Mouse (Mus musculus) limb, embryonic 15.5 days (tissue): ENCODE results near the gene Dcxr. TPM values are rescaled to one million over a fixed set of nuclear protein-coding genes. Genes with fewer than 3 reads are reported as not detected.

Experiments
- ATAC-seq: fragments of 200-750 bp; cut with Nextera tagmentation; 2 replicates; pipeline ENCODE4 v1.8.0; 2017; ENCODE audit warnings: low read depth, moderate TSS enrichment; ENCODE audit not compliant: insufficient number of reproducible peaks, low FRiP score, low TSS enrichment
- H3K27ac ChIP-seq: fragments of 300-500 bp; sonication (generic); 2 replicates; pipeline ENCODE4 v1.5.1; 2015; ENCODE audit warnings: moderate library complexity, mild to moderate bottlenecking, inconsistent platforms
- H3K27me3 ChIP-seq: fragments of 300-500 bp; sonication (generic); 2 replicates; pipeline ENCODE4 v1.6.1; 2015; ENCODE audit warnings: inconsistent platforms
- H3K36me3 ChIP-seq: fragments of 300-500 bp; sonication (generic); 2 replicates; pipeline ENCODE4 v1.6.1; 2015; ENCODE audit warnings: inconsistent platforms
- H3K4me1 ChIP-seq: fragments of 300-500 bp; sonication (generic); 2 replicates; pipeline ENCODE4 v1.6.1; 2015; ENCODE audit warnings: inconsistent platforms
- H3K4me2 ChIP-seq: fragments of 300-500 bp; sonication (generic); 2 replicates; pipeline ENCODE4 v1.6.1; 2015; ENCODE audit warnings: mild to moderate bottlenecking, inconsistent platforms
- H3K4me3 ChIP-seq: fragments of 300-500 bp; sonication (generic); 2 replicates; pipeline ENCODE4 v1.5.1; 2015; ENCODE audit warnings: mild to moderate bottlenecking, inconsistent platforms
- H3K9ac ChIP-seq: fragments of 300-500 bp; sonication (generic); 2 replicates; pipeline ENCODE4 v1.6.1; 2015; ENCODE audit warnings: inconsistent platforms
- H3K9me3 ChIP-seq: fragments of 300-500 bp; sonication (generic); 2 replicates; pipeline ENCODE4 v1.6.1; 2016; ENCODE audit warnings: inconsistent platforms
- WGBS: fragments of 180-500 bp; shearing (Covaris S2); methylation state at CpG from one replicate; pipeline ENCODE4 v1.1.7; 2015; 5-methylcytosine and 5-hydroxymethylcytosine counted together
- polyA plus RNA-seq: library from polyadenylated mRNA; unstranded; fragments of >200 nt; fragmentation: Nextera tagmentation; extraction: Ambion mirVana; gene quantifications from 2 replicates; pipeline ENCODE4 v1.2.1, GENCODE M21; 2015

The Dcxr gene
- polyA plus RNA-seq, 1 experiment from 2014 or later, result 18.2 TPM

DNA sequence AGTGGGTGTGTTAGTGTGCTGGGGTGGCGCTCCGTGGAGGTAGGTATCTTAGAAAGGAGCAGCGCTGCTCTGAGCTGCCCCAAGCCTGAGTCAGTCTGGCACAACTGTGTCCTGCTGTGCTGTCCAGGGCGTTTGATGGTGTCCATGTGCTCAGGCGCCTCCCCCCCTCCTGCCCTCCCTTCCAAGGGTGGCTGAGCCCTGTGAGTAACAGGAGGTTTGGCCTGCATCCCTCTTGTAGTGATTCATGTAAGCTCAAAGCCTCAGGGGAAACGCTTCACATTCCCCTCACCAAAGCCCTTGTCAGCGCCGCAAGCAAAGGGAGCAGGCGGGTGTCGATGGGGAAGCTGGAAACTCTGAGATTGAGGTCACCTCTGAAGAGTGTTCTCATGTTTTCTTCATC lies 29.3 kb downstream of the Dcxr start:
- Histone ChIP-seq H3K4me1 (peaks cover 30% of the 10 kb centered on the region), H3K36me3 (peaks cover 42% of the 10 kb centered on the region), H3K9me3 (no peaks in the 10 kb centered on the region), H3K4me3 (no peak overlapping the region), H3K9ac (no peak overlapping the region), H3K27me3 (no peaks in the 10 kb centered on the region), H3K4me2 (no peak overlapping the region), H3K27ac (no peak overlapping the region)
- 34% methylated on average over 10 of the region's 10 CpGs for WGBS
- ATAC-seq, result no peak

DNA sequence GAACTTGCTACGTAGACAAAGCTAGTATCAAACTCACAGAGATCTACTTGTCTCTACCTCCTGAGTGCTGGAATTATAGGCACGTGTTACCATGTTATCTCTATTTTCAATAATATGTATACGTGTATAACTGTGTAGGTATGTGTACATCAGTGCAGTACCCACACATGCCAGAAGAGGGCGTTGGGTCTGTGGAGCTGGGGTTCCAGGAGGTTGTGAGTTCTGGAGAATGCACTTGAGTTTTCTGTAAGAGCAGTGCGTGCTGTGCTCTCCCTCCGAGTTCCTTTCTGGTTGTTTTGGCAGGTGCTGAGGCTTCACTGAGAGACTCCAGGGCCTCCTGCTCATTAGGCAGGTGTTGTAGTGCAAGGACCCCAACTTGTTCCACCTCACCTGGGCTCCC lies 30.5 kb downstream of the Dcxr start:
- H3K4me1 ChIP-seq, result peaks cover 30% of the 10 kb centered on the region
- no peak for ATAC-seq
- H3K27me3 ChIP-seq, result no peaks in the 10 kb centered on the region
- no peaks in the 10 kb centered on the region for H3K9me3 ChIP-seq
- H3K36me3 ChIP-seq, result peaks cover 35% of the 10 kb centered on the region
- H3K9ac ChIP-seq, result no peak overlapping the region
- H3K4me3 ChIP-seq, result no peak overlapping the region
- no peak overlapping the region for H3K27ac ChIP-seq
- 88% methylated on average over 6 of the region's 6 CpGs for WGBS
- no peak overlapping the region for H3K4me2 ChIP-seq

DNA sequence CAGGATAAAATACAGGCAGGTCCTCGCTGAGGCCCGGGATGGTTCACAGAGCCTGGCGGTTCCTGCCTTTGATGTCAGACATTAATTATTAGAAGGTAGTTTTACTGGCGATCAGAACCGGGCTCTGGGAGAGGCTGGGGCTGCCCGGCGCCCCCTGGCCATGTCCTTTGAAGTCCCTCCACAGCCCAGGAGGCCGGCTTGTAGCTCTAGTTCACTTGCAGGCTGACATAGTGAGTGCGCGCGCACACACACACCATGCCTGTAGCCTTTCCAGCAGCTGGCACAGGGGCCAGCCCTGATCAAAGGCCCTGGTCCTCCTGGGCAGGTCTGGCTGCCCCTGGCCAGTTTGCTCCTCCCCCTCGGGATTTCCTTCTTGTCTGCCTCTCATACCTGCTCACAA lies 31.4 kb downstream of the Dcxr start:
- Histone ChIP-seq H3K9ac (no peak overlapping the region), H3K9me3 (no peaks in the 10 kb centered on the region), H3K27me3 (no peaks in the 10 kb centered on the region), H3K4me1 (peaks cover 30% of the 10 kb centered on the region), H3K4me2 (no peak overlapping the region), H3K36me3 (peaks cover 34% of the 10 kb centered on the region), H3K27ac (peak overlapping the region; percentile 57; the same call in 1 of the 2 replicates), H3K4me3 (no peak overlapping the region)
- peak; percentile 7; the same call in 1 of the 2 replicates for ATAC-seq
- 20% methylated on average over 12 of the region's 12 CpGs for WGBS

DNA sequence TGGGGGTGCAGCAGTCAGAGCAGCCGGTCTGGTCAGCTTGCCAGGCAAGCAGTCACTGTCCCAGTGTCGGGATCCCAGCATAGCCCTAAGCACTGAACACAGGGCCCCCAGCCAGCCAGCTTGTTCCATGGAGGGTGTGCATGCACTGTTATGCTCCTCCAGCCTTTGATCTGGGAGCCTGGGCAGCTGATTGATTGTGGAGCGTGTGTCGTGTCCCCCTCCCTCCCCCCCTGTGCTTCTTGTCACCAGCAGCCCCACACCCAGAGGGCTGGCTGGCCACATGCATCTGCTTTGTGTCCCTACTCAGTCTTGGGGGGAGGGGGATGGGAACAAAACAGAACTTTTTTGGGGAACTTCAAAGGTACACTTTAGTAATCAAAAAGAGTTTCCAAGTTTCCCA lies 31.9 kb downstream of the Dcxr start:
- H3K9ac ChIP-seq, result no peak overlapping the region
- no peak overlapping the region for H3K4me2 ChIP-seq
- no peaks in the 10 kb centered on the region for H3K27me3 ChIP-seq
- H3K9me3 ChIP-seq, result no peaks in the 10 kb centered on the region
- peak overlapping the region; percentile 57 for H3K27ac ChIP-seq
- H3K4me1 ChIP-seq, result peaks cover 30% of the 10 kb centered on the region
- peak; percentile 35; the same call in 1 of the 2 replicates for ATAC-seq
- no peak overlapping the region for H3K4me3 ChIP-seq
- WGBS, result 13% methylated on average over 4 of the region's 4 CpGs
- H3K36me3 ChIP-seq, result peaks cover 39% of the 10 kb centered on the region

DNA sequence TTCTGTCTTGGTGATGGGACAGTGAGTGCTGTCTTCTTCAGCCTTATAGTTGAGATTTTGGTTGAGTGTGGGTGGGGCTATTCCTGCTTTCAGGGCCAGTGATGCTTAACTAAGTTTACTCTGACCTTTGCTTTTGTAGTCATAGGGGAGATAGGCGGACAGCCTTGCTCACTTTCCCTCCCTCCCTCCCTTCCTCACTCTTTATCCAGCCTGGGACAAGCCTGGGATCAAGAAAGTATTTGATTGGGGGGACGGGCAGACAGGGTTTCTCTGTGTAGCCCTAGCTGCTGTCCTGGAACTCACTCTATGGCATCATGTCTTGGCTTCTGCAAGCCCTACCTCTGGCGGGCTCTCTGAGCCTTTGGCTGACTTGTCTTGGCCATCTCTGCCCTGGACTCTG lies 33.6 kb downstream of the Dcxr start:
- WGBS, result 79% methylated on average over 3 of the region's 3 CpGs
- H3K4me1 ChIP-seq, result peaks cover 29% of the 10 kb centered on the region
- H3K27me3 ChIP-seq, result no peaks in the 10 kb centered on the region
- H3K9ac ChIP-seq, result no peak overlapping the region
- H3K4me3 ChIP-seq, result no peak overlapping the region
- ATAC-seq, result no peak
- H3K27ac ChIP-seq, result no peak overlapping the region
- H3K9me3 ChIP-seq, result no peaks in the 10 kb centered on the region
- no peak overlapping the region for H3K4me2 ChIP-seq
- peaks cover 42% of the 10 kb centered on the region for H3K36me3 ChIP-seq

DNA sequence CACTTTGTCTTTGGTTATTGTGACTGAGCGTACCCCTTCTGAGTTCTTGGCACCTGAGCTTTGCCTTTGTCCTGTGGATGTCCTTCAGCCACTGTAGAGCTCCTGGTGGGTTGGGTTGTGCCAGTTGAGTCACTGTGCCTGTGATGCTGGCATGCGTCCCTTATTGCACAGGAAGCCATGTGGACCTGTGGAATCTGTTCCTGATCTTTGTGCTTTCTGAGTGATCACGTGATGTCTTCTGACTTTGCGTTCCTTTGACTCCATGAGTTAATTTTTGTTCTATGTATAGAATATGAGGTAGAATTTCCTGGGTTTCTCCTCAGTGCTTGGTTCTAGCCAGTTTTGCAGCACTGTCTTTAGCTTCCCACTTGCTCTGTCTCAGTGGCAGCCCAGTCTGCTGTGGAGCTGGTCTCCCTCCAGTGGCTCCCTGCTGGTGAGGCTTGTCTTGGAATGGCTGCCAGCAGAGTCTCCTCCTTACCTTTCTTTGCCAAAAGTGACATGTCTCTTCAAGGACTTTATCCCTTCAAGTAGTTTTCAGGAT lies 34.5 kb downstream of the Dcxr start:
- H3K4me1 ChIP-seq, result peaks cover 20% of the 10 kb centered on the region
- no peak overlapping the region for H3K9ac ChIP-seq
- H3K36me3 ChIP-seq, result peaks cover 45% of the 10 kb centered on the region
- no peak for ATAC-seq
- H3K27me3 ChIP-seq, result no peaks in the 10 kb centered on the region
- WGBS, result 78% methylated on average over 4 of the region's 4 CpGs
- H3K27ac ChIP-seq, result no peak overlapping the region
- H3K4me3 ChIP-seq, result no peak overlapping the region
- no peak overlapping the region for H3K4me2 ChIP-seq
- no peaks in the 10 kb centered on the region for H3K9me3 ChIP-seq

DNA sequence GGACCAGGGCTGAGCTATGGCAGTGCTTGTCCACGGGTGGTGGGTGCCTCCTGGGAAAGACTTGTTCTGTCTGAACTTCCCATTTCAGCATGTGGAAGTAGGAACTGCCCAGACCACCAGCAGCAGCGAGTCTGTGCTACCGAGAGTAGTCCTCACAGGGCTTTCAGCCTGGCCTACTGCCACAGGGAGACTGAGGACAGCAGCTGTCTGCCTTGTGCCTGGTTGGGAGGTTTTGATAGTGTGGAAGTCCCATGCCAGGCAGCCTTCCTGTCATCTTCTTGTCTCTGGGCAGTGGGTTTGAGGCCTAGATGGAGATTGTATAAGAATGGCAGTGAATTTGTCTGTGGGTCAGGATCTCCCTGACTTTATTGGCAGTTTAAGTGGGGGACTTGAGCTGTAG lies 37.7 kb downstream of the Dcxr start:
- Histone ChIP-seq H3K4me3 (no peak overlapping the region), H3K9ac (no peak overlapping the region), H3K9me3 (no peaks in the 10 kb centered on the region), H3K4me1 (0 out of 2 replicates have a peak, but pooled peaks cover 8% of the 10 kb centered on the region), H3K27me3 (no peaks in the 10 kb centered on the region), H3K36me3 (peaks cover 61% of the 10 kb centered on the region), H3K4me2 (no peak overlapping the region), H3K27ac (no peak overlapping the region)
- 82% methylated on average over 3 of the region's 3 CpGs for WGBS
- ATAC-seq, result no peak

DNA sequence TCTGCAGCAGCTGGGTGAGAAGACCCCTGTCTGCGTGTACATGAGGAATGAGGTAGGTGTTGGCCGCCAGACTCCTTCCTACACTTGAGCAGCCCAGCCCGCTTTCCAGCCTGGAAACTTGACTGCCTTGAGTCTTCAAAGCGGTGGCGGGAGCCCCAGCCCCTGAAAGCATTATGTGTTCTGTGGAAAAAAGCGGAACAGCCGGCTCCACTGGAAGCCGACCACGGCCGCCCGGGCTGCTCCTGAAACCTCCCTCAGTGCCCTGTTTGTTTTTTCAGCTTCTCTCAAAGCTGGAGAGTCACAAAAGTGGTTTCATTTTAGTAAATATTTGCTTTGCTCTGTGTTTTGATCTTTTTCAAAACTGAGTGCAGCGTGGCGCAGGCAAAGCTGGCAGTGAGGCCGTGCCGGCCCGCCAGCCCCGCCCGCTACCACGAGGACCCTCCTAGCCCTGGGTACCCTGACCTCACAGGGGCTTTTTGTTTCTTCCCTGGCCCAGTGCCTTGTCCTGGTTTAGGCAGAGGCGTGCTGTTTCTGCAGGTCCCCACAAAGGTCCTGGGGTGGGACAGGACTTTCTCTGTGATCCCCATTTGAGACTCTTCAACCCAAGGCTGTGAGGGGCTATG lies 40.3 kb downstream of the Dcxr start:
- 0 out of 2 replicates have a peak, but pooled peaks cover 7% of the 10 kb centered on the region for H3K4me1 ChIP-seq
- ATAC-seq, result peak; percentile 60; the same call in 1 of the 2 replicates
- no peak overlapping the region for H3K4me3 ChIP-seq
- H3K9me3 ChIP-seq, result no peaks in the 10 kb centered on the region
- H3K27me3 ChIP-seq, result no peaks in the 10 kb centered on the region
- peaks cover 72% of the 10 kb centered on the region for H3K36me3 ChIP-seq
- no peak overlapping the region for H3K4me2 ChIP-seq
- peak overlapping the region; percentile 77 for H3K27ac ChIP-seq
- 64% methylated on average over 20 of the region's 20 CpGs for WGBS
- no peak overlapping the region for H3K9ac ChIP-seq

DNA sequence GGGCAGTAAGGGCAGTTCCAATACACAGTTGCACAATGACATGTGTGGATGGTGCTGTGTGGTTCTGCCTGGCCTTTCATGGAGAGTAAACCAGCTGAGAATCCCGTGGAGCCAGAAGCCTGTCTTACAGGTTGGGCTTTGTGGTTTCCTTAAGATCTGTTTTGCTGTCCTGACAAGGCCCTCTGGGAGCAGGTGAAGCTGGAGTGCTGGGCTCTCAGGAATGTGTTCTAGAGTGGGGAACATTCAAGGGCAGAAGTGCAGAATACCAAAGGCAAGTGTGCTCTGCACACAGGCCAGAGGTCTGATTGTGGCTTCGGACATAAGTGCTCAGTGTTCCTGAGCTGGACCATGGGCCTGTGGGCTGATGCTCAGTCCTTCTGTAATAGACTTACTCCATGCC lies 42.4 kb downstream of the Dcxr start:
- Histone ChIP-seq H3K36me3 (peaks cover 78% of the 10 kb centered on the region), H3K27ac (no peak overlapping the region), H3K27me3 (no peaks in the 10 kb centered on the region), H3K9ac (no peak overlapping the region), H3K4me3 (no peak overlapping the region), H3K9me3 (no peaks in the 10 kb centered on the region), H3K4me2 (no peak overlapping the region), H3K4me1 (0 out of 2 replicates have a peak, but pooled peaks cover 7% of the 10 kb centered on the region)
- 72% methylated on average over 2 of the region's 2 CpGs for WGBS
- no peak for ATAC-seq

DNA sequence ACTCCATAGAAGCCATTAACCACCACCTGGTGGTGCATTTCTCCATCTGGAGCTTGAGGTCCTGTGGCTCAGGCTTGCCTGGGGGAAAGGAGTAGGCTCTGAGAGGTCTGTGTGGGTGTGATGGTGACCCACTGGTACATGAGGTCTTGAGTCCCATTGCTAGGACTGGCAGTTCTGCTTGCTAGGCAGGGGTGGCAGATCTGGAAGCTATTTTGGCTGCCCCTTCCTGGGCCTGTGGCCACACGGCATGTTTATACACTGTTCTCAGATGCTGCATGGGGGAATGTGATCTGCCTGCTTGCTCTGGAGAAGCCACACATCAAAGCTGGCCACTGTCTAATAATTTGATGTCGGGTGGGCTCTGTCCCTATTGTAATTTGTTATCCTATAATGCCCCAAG lies 43.0 kb downstream of the Dcxr start:
- no peak for ATAC-seq
- no peak overlapping the region for H3K9ac ChIP-seq
- no peak overlapping the region for H3K4me3 ChIP-seq
- no peaks in the 10 kb centered on the region for H3K9me3 ChIP-seq
- peaks cover 78% of the 10 kb centered on the region for H3K36me3 ChIP-seq
- no peak overlapping the region for H3K27ac ChIP-seq
- H3K27me3 ChIP-seq, result no peaks in the 10 kb centered on the region
- WGBS, result 62% methylated on average over 2 of the region's 2 CpGs
- H3K4me1 ChIP-seq, result 0 out of 2 replicates have a peak, but pooled peaks cover 7% of the 10 kb centered on the region
- no peak overlapping the region for H3K4me2 ChIP-seq

DNA sequence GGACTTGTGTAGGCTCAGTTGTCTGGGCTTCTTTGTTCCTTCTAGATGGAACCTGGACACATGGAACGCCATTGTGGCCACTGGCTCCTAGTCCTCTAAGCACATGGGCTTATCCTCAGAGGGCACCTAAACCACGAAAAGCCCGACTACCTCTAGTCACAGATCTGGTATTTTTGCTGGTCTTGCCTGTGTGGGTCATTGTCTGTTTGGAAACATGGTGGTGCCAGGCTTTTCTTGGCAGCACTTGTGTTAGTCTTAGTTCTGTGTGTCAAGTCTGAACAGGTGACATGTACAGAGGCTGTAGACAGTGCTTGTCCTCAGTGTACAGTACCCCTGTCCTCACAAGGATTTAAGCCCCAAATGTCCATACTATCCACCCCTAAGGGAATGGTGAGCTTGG lies 43.5 kb downstream of the Dcxr start:
- Histone ChIP-seq H3K9ac (no peak overlapping the region), H3K36me3 (peaks cover 77% of the 10 kb centered on the region), H3K4me3 (no peak overlapping the region), H3K27ac (no peak overlapping the region), H3K4me1 (0 out of 2 replicates have a peak, but pooled peaks cover 7% of the 10 kb centered on the region), H3K27me3 (no peaks in the 10 kb centered on the region), H3K9me3 (no peaks in the 10 kb centered on the region), H3K4me2 (no peak overlapping the region)
- WGBS, result 84% methylated on average over 3 of the region's 3 CpGs
- ATAC-seq, result no peak

DNA sequence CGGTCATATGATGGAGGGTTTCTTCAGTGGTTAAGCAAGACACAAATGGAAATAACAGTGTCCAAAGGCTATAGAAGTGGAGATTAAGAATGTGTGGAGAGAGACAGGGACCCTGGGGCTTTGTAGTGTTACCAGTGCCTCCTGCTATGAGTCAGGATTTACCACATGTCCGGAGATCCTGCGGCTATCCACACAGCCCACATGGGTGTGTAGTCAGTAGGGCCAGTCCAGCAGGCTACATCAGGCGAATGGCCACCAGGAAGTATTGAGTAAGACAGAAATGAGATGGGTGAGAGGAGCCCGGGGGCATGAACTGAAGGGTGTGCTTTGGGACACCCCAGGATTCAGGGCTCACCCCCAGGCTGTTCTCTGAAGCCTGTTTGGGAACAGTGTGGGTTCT lies 44.4 kb downstream of the Dcxr start:
- Histone ChIP-seq H3K36me3 (peaks cover 79% of the 10 kb centered on the region), H3K4me1 (0 out of 2 replicates have a peak, but pooled peaks cover 7% of the 10 kb centered on the region), H3K4me2 (no peak overlapping the region), H3K9me3 (no peaks in the 10 kb centered on the region), H3K27me3 (no peaks in the 10 kb centered on the region), H3K4me3 (no peak overlapping the region), H3K9ac (no peak overlapping the region), H3K27ac (no peak overlapping the region)
- ATAC-seq, result no peak
- 86% methylated on average over 5 of the region's 5 CpGs for WGBS
